8 mouse cellular contexts compared by ENCODE assay signal in genomic region chr6:91683602-91684473, GRCm38 (mm10). TPM values are rescaled to one million over a fixed set of nuclear protein-coding genes. Genes with fewer than 3 reads are reported as not detected.
DNase-seq lines count a peak whose midpoint lies in the region; ATAC-seq lines count a peak whose summit lies in the region.

Gene Slc6a6, plus strand, starts transcription at chr6:91684053.

- H3K27me3 ChIP-seq in hindbrain, embryonic 15.5 days: no peaks in the 10 kb centered on the region

- under 1% methylated on average over 55 of the region's 69 CpGs for WGBS in hindbrain, embryonic 15.5 days

- peaks cover 50% of the 10 kb centered on the region for H3K4me1 ChIP-seq in hindbrain, embryonic 15.5 days (replicated peaks)

- peak; percentile 90 for ATAC-seq in hindbrain, embryonic 15.5 days (ENCODE audit: low FRiP score, low read depth)

- H3K4me3 ChIP-seq in hindbrain, embryonic 15.5 days: peak within 1 kb of the TSS; percentile 64

- H3K4me2 ChIP-seq in hindbrain, embryonic 15.5 days: peak within 1 kb of the TSS; percentile 89

- H3K36me3 ChIP-seq in hindbrain, embryonic 15.5 days: no peaks in the 10 kb centered on the region

- H3K9me3 ChIP-seq in hindbrain, embryonic 15.5 days: no peaks in the 10 kb centered on the region

- peak within 1 kb of the TSS; percentile 92 for H3K27ac ChIP-seq in hindbrain, embryonic 15.5 days (replicated peaks)

- H3K9ac ChIP-seq in hindbrain, embryonic 15.5 days: peak within 1 kb of the TSS; percentile 88

- peak; percentile 93 for DNase-seq in R1 (ENCODE audit: low read depth, low spot score)
- peak; percentile 93 to 96 for DNase-seq in cerebellum, postnatal 25 days
- DNase-seq in frontal cortex, postnatal 36 days (ENCODE audit: low spot score in 2 of 2): peak; percentile 93
- DNase-seq in left cerebral cortex, adult 11 months (ENCODE audit: low spot score): peak; percentile 94
- DNase-seq in lung, postnatal 4 days: peak; percentile 94
- peak; percentile 78 for DNase-seq in retina, postnatal 7 days (ENCODE audit: low read depth, low spot score)
- peak; percentile 86 for DNase-seq in urinary bladder, adult 2 months (ENCODE audit: low spot score)

RNA-seq across cellular contexts. Expression of gene Slc6a6, which starts in this region (rescaled TPM):
- 99.4 and 102 TPM in 2 replicates for polyA plus RNA-seq in hindbrain, embryonic 15.5 days (2015; fragmentation: Nextera tagmentation; extraction: Ambion mirVana)
- 55.0 and 73.2 TPM in 2 replicates for polyA plus RNA-seq in urinary bladder, adult 2 months (2012; rRNA removed)

Comparison
In these comparisons a context has a peak if more than half of its experiments do, and no peak if none do; other contexts are left out.
1. Peak in every context shown above with its lines: DNase-seq, ATAC-seq, H3K4me3 ChIP-seq and H3K27ac ChIP-seq.